Mouse (Mus musculus) hindbrain, postnatal 0 days (tissue): ENCODE data around the gene Gm12695. TPM values are rescaled to one million over a fixed set of nuclear protein-coding genes. Genes with fewer than 3 reads are reported as not detected.

Experiments used
- ATAC-seq: fragments of 200-750 bp; cut with Nextera tagmentation; 2 replicates; pipeline ENCODE4 v1.8.0; 2017; ENCODE audit warnings: mild to moderate bottlenecking, moderate TSS enrichment, moderate library complexity
- DNase-seq: peaks from one replicate; pipeline ENCODE4 v3.0.0-alpha.2; 2015; ENCODE audit warnings: low spot score
- H3K27ac ChIP-seq: fragments of 300-500 bp; sonication (generic); 2 replicates; pipeline ENCODE4 v1.5.1; 2014; ENCODE audit warnings: mild to moderate bottlenecking
- H3K27me3 ChIP-seq: fragments of 300-500 bp; sonication (generic); 2 replicates; pipeline ENCODE4 v1.6.1; 2014; ENCODE audit warnings: low read length, mixed read lengths; ENCODE audit not compliant: insufficient read depth
- H3K36me3 ChIP-seq: fragments of 300-500 bp; sonication (generic); 2 replicates; pipeline ENCODE4 v1.6.1; 2014; ENCODE audit warnings: low read length, mixed read lengths; ENCODE audit not compliant: insufficient read depth
- H3K4me1 ChIP-seq: fragments of 300-500 bp; sonication (generic); 2 replicates; pipeline ENCODE4 v1.6.1; 2014; ENCODE audit warnings: antibody characterized with exemption, low read length, mixed read lengths; ENCODE audit not compliant: insufficient read depth
- H3K4me2 ChIP-seq: fragments of 300-500 bp; sonication (generic); 2 replicates; pipeline ENCODE4 v1.6.1; 2014; ENCODE audit warnings: low read depth, mild to moderate bottlenecking, low read length, moderate library complexity, mixed read lengths
- H3K4me3 ChIP-seq: fragments of 300-500 bp; sonication (generic); 2 replicates; pipeline ENCODE4 v1.5.1; 2014; ENCODE audit warnings: low read length
- H3K9ac ChIP-seq: fragments of 300-500 bp; sonication (generic); replicated peaks from 2 replicates; pipeline ENCODE4 v1.6.1; 2014; ENCODE audit warnings: mild to moderate bottlenecking, low read length, moderate library complexity, mixed read lengths
- H3K9me3 ChIP-seq: fragments of 300-500 bp; sonication (generic); 2 replicates; pipeline ENCODE4 v1.6.1; 2016; ENCODE audit warnings: low read length, mixed read lengths
- CTCF ChIP-seq: IDR thresholded peaks from 2 replicates; pipeline ENCODE4 v1.5.1; 2016; ENCODE audit warnings: antibody characterized with exemption, control low read depth, low read depth
- WGBS: fragments of 180-500 bp; shearing (Covaris S2); extraction: QIAGEN DNeasy Blood & Tissue Kit; methylation state at CpG from one replicate; pipeline ENCODE4 v1.1.7; 2014; 5-methylcytosine and 5-hydroxymethylcytosine counted together
- polyA plus RNA-seq: library from polyadenylated mRNA; unstranded; fragments of >200 nt; fragmentation: Nextera tagmentation; extraction: Ambion mirVana; gene quantifications from 2 replicates; pipeline ENCODE4 v1.2.1, GENCODE M21; 2015
- total RNA-seq: library from RNA; depleted of rRNA; stranded (reverse); fragments of >200 nt; gene quantifications from 2 replicates; pipeline ENCODE4 v1.2.3, GENCODE M21; 2014

The Gm12695 gene
- total and polyA plus RNA-seq, 2 experiments from 2014 or later: not detected

DNA sequence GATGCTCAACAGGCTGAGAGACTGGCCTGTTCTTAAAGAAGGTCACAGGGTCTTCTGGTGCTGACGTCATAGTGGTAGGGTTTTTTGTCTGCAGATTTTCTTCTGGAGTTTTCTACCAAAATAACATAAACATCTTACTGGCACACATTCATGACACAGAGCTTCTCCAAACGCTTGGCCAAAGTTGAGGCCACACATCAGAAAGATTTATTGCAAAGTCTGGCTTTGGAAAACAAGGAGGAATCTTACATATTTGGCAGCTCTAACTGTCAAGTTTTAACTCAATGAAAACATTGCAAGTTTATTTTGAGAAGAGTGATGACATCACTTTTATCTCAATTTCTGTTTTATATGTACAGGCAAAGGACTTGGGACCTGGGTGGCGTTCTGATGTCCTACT, 56.8 kb downstream of the Gm12695 start:
- no peaks in the 10 kb centered on the region for H3K36me3 ChIP-seq
- no peaks in the 10 kb centered on the region for H3K27me3 ChIP-seq
- WGBS: 82% methylated on average over 3 of the region's 3 CpGs
- no peak overlapping the region for H3K9ac ChIP-seq
- no peak for TF ChIP-seq CTCF
- no peaks in the 10 kb centered on the region for H3K9me3 ChIP-seq
- H3K4me3 ChIP-seq: no peak overlapping the region
- ATAC-seq (no peak), DNase-seq (no peak)
- no peak overlapping the region for H3K4me2 ChIP-seq
- no peaks in the 10 kb centered on the region for H3K4me1 ChIP-seq
- H3K27ac ChIP-seq: no peak overlapping the region

GRCm38 (mm10) chr4:96725415-96726055, 59.5 kb downstream of the Gm12695 start:
- TF ChIP-seq CTCF: no peak
- 58% methylated on average over 5 of the region's 5 CpGs for WGBS

GRCm38 (mm10) chr4:96722301-96722700, 62.7 kb downstream of the Gm12695 start:
- no peaks in the 10 kb centered on the region for H3K27me3 ChIP-seq
- no peak for DNase-seq
- H3K4me2 ChIP-seq: no peak overlapping the region
- ATAC-seq: no peak
- TF ChIP-seq CTCF: no peak
- H3K27ac ChIP-seq: no peak overlapping the region
- WGBS: 75% methylated on average over 2 of the region's 2 CpGs
- H3K9ac ChIP-seq: no peak overlapping the region
- no peaks in the 10 kb centered on the region for H3K4me1 ChIP-seq
- H3K36me3 ChIP-seq: no peaks in the 10 kb centered on the region
- no peaks in the 10 kb centered on the region for H3K9me3 ChIP-seq
- H3K4me3 ChIP-seq: no peak overlapping the region

More at GRCm38 (mm10) chr4:96725415-96726055, 59.5 kb downstream of the Gm12695 start:
- Histone ChIP-seq H3K4me3 (no peak overlapping the region), H3K4me2 (no peak overlapping the region), H3K9me3 (no peaks in the 10 kb centered on the region), H3K4me1 (no peaks in the 10 kb centered on the region), H3K9ac (no peak overlapping the region), H3K27ac (no peak overlapping the region), H3K27me3 (no peaks in the 10 kb centered on the region), H3K36me3 (no peaks in the 10 kb centered on the region)
- 0 out of 2 replicates have a peak, but pooled peaks have one; percentile 38 for ATAC-seq
- peak; percentile 3 for DNase-seq

DNA sequence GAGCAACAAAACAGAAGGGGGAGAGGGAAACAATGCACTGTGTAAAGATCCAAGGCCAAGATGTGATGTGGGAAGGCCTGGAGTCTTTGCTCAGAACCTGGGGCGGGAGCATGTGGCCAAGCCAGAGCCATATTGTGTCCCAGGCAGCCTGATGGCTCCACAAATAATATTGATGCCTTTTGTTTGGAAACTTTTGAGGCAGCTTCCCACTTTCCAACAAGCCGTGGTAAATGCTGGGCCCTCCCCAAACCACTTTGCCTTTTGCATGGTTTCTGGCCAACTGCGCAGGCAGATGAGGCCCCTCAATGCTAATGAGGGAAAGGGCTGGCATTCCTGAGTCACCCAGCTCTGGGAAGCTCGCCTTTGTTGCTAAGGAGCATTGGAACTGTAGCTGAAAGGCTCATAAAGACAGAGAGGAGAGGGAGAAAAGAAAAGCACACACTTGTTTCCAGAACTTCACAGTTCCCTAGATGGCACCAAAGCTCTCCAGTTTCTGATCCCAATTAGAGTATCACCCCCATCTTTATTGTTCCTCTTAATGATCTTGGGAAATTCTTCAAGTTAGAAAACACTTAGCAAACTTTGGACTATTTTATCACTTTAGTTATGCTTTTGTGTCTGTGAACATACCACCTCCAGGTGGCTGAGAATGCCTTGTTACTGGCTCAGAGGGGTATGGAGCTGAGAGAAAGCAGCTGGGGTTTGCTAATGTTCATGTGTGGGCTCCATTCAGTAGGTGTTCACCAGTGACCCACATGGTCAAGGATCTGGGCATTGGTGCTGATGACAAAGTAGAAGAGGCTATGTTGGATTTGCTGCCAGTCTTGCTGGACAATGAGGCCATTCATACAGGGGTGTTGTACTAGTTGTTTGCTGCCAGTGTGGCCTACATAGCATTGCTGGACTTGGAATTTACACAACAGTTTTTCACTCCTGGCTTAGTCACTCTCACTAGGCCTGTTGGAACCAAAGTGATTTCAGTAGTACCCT, 65.7 kb downstream of the Gm12695 start:
- H3K9me3 ChIP-seq: no peaks in the 10 kb centered on the region
- ATAC-seq (peak; percentile 96), DNase-seq (peak; percentile 86)
- no peaks in the 10 kb centered on the region for H3K4me1 ChIP-seq
- H3K4me3 ChIP-seq: no peak overlapping the region
- H3K27me3 ChIP-seq: no peaks in the 10 kb centered on the region
- H3K36me3 ChIP-seq: no peaks in the 10 kb centered on the region
- H3K27ac ChIP-seq: peak overlapping the region; percentile 69
- no peak overlapping the region for H3K4me2 ChIP-seq
- no peak overlapping the region for H3K9ac ChIP-seq
- TF ChIP-seq CTCF: peak; percentile 41; the same call in 1 of the 2 replicates
- WGBS: 18% methylated on average over 4 of the region's 4 CpGs

- no peaks in the 10 kb centered on the region for H3K9me3 ChIP-seq
Measured at GRCm38 (mm10) chr4:96718503-96718902, 66.5 kb downstream of the Gm12695 start.

DNA sequence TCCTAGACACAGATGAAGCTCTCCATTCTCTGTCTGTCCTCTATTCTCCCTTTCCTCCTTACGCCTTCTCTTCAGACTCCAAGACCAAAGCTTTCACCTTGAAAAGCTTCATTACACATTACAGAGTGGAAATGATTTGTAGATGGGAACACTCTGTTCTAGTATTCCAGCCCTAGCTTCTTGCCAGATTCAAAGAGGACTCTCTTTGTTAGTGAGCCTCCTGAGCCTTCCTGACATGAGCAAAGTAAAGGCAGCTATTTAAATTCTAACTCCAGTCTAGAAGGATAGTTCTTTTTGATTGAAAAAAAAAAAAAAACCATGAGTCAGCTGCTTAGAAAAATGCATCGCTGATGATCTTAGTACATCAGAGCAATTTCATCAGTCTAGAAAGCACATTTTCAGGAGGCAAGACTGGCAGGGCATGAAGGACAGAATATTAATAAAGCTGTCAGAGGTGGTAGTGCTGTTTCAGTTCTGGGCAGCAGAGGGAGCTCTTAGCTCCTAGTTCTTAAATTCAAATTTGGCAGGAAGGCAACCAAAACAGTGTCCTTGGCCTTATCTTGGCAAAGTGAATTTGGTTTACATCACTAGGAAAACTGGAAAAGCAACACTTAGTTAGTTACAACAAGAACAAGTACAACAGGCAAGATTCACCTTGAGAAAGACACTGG, 79.6 kb downstream of the Gm12695 start:
- peak; percentile 89 for DNase-seq
- 42% methylated on average over 2 of the region's 2 CpGs for WGBS
- Histone ChIP-seq H3K36me3 (no peaks in the 10 kb centered on the region), H3K27me3 (no peaks in the 10 kb centered on the region), H3K4me1 (no peaks in the 10 kb centered on the region), H3K4me3 (no peak overlapping the region), H3K9ac (no peak overlapping the region), H3K4me2 (no peak overlapping the region), H3K9me3 (no peaks in the 10 kb centered on the region), H3K27ac (peak overlapping the region; percentile 32; the same call in 1 of the 2 replicates)
- TF ChIP-seq CTCF: peak; percentile 83
- peak; percentile 75 for ATAC-seq

More at GRCm38 (mm10) chr4:96718503-96718902, 66.5 kb downstream of the Gm12695 start:
- Histone ChIP-seq H3K4me1 (no peaks in the 10 kb centered on the region), H3K4me2 (no peak overlapping the region), H3K27me3 (no peaks in the 10 kb centered on the region), H3K4me3 (no peak overlapping the region), H3K27ac (peak overlapping the region; percentile 69), H3K36me3 (no peaks in the 10 kb centered on the region), H3K9ac (no peak overlapping the region)
- ATAC-seq (no peak), DNase-seq (no peak)
- TF ChIP-seq CTCF: no peak
